Mouse (Mus musculus) small intestine, adult 2 months (tissue): ENCODE data around the gene Lpcat3.

ENCODE experiments used
- CTCF ChIP-seq: fragments of 200-500 bp; IDR thresholded peaks from 2 replicates; pipeline ENCODE4 v1.5.1; 2012; ENCODE audit warnings: low read depth, mild to moderate bottlenecking, control low read depth, inconsistent platforms, low read length, moderate library complexity, mixed read lengths; ENCODE audit not compliant: insufficient replicate concordance, insufficient read length; ENCODE audit errors: extremely low read depth
- POLR2A ChIP-seq: fragments of 200-500 bp; IDR thresholded peaks from 2 replicates; pipeline ENCODE4 v1.6.1; 2012; ENCODE audit warnings: low read depth, mild to moderate bottlenecking, control low read depth, inconsistent platforms, low read length, moderate library complexity

- TF ChIP-seq CTCF (no peak), POLR2A (no peak)
These were observed 43.3 kb downstream of the Lpcat3 start for GRCm38 (mm10) chr6:124706061-124706627.
